Mouse (Mus musculus) kidney, adult 8-10 months (tissue): ENCODE data around the gene Gtf2b.
A peak's percentile ranks its signal among the peaks of the same experiment; 100 is the strongest.

Experiments used
- DNase-seq, 2 experiments: peaks; one replicate each; pipeline ENCODE4 v3.0.0; 2022

The Gtf2b gene

DNA sequence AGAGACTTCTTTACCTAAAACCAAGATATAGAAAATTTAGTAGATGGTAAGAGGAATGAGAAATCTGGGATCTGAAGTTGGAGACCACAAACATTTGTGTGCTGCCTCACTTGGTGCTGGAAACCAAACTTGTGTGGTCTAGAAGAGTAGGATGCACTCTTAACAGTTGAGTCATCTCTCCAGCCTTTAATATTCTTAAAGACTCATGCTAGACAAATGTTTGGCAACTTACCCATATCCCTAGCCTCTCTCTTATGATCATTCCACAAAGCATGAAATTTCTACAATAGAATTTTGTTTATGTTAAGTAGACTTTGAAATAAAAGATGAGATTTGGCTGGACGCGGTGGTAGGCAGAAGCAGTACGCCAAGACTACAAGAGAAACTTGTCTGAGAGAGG is 52.7 kb downstream of the Gtf2b start:
- DNase-seq = no peak

DNA sequence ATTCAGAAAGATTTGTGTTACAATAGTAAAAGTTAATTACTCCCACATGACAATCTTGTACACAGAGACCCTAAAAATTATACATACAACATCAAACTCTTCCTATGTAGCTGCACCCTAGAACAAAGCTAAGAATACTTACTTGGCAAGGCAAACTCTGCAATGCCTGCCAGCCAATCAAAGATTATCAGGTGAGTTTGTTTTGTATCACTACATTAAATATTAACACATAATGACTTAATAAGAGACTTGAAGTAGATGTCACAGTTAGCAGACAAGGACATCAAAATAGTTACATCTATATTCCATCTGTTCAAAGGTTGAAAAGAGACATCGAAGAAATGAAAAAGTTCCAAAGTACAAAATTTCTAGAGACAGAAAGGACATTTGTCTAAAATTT is 58.8 kb downstream of the Gtf2b start:
- DNase-seq = peak; percentile 44 to 50

DNA sequence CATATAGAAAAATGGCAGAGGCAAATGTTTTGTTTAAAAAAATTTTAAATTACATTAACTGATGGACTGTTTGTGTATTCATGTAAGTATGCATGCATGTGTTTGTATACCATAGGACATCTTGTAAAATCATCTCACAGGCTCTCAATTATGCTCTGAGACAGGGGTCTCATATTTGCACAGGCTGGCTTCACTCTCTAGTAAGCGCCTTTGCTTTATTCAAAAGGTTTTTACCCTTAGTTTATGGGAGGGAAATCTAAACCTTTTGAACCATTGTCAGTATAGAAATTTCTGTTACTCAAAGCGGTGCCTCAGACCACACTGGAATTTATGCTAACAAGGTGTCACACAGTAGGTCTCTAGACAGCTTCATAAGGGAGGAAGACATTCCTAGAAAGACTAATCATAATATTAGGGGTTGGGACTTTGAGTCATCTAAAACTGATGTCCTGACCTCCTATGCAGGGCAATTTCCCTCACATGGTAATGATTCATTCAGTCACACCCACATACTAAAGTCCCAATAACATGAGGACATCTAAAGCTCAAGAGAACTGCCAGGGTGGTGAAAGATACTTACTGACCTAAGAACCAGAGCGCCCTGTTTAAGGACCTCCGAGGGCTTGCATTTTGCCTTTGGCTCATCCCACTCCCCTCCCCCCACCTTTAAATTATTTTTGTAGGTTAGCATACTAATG is 61.8 kb downstream of the Gtf2b start:
- DNase-seq = no peak

DNA sequence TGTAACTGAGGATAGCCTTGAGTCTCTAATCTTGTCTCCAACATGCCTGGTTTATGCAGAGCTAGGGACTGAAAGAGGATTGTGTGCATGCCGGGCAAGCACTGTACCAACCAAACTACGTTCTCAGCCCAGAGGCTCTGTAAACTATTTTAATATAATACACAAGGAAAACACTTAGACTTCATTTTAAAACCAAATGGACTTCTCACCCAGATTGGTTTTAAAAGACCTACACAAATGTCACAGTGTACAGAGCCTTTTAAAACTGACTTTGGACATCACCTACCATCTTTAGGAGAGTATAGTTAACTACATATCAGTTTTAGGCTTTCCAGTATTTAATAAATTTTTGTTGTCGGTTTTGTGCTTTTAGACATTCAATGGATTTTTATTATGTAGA is 68.1 kb downstream of the Gtf2b start:
- DNase-seq = no peak
